Mouse (Mus musculus) left cerebral cortex, adult 11 months (tissue): Measurements from ENCODE around the gene Ccm2l.

ENCODE experiments used
- DNase-seq: peaks from one replicate; pipeline ENCODE4 v3.0.0; 2022; ENCODE audit warnings: low spot score

Ccm2l gene

DNA sequence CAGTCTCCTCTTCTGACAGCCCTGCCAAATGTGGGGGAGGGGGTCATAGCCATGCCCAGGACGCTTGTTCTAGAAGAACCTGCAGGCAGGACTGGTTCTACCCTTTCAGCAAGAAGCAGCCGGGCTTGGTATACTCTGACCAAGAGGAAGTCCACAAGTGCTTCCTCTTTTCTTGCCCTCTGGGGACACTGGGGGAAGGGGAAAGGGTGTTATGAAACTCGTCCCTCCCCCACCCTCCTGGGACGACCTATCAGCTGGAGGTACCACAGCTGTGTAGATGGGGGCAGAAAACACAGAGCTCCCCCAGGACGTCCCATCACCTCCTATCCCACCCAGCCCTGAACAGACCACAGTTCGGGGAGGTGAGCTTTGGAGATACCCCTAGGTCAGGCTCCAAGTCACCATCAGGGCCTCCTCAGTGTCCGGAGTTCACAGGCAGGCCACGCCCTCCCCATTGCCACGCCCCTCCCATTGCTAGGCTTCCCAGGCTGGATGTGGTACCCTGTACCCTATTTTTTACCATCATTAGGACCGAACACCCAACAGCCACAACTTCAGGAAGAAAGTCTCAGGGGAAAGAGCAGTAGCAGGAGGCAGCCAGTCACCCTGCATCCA lies 24.9 kb downstream of the Ccm2l start:
- no peak for DNase-seq

DNA sequence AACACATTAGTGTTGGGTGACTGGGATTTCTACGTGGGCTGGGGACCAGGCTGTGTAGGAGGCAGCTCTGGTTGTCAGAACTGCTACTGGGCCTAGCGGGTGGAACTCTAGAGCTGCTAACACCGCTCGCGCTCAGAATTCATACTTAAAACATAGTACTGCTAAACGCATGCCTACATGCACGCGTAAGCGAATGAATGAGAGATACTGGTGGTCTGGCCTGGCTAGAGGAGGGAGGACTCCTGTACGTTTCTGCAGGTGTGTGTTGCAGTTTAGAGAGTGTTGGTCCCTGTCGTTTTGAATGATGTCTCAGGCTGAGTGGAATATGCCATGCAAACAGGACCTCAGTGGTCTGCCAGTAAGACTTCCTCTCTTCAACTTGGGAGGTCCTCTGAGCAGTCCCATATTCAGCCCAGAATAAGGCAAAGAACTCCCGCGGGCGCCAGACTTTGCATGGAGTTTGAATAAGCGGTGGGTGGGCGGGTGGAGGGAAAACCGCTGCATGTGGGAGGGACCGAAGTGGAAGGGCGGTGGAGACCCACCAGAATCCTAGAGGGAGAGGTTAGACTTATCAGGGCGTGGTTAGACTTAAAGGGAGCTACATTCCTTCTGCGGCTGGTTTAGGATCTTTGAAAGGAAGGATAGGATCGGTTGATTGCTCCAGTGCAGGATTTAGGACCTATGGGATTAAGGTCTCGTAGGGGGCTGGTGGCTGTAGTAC lies 41.5 kb downstream of the Ccm2l start:
- DNase-seq, result no peak

DNA sequence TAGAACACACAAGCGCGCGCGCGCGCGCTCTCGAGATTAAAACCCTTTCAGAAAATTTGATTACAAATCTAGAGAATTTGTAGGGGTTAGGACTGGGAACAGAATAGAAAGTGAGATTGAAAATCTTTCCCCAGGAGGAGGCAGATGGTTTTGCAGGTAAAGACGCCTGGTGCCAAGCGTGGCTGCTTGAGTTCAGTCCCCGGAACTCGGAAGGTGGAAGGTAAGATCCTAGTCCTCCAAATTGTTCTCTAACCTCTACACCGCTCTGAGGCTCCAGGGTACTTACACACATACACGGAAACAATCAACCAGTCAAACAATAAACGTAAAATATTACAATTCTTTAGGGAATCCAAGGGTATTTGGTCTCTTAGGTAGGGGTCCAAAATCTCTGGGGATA lies 42.0 kb downstream of the Ccm2l start:
- no peak for DNase-seq

DNA sequence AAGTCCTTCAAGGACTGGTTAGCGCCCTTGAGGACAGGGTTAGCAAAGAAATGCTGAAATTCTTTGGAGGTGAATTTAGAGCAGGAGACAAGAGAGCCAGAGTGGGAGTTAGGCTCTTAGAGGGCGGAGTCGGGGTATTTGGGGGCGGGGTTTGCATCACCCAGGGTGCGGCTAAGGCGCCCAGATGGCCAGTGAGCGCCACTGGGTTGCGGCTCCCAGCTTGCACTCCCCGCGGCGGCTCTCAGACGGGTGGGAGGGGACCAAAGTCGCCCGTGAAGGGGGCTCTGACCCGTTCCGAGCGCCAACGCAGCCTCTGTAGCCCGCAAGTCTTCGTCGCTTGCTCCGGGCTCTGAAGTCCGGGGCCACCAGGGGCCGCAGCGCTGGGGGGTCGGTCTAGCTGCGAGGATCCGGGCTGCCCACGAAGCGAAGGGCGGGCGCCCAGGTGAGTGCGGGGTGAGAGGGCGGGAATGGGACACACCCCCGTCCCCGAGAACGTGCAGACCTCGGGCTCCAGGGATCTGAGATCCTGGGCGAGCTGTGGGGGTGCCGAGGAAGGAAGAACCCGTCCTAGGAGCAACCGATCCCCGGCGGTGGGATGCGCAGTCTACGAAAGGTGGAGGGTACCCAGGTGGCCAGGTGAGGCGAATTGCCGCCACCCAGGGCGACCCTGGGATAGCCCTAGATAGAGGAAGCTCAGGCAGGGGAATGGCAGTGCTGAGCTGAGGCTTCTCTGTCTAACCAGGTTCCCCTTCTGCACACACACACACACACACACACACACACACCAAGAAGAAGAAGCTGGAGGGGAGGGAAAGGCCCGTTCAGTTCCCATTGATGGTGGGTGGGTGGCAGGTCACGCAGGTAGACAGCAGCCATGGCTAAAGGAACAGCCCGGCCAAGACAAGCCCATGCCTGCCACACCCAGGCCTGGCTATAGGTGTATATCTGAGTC lies 42.8 kb downstream of the Ccm2l start, which contains the start of gene Hck:
Gene Hck (plus strand): TSS at position 156 of the 952 bp plus-strand sequence.
- no peak for DNase-seq

DNA sequence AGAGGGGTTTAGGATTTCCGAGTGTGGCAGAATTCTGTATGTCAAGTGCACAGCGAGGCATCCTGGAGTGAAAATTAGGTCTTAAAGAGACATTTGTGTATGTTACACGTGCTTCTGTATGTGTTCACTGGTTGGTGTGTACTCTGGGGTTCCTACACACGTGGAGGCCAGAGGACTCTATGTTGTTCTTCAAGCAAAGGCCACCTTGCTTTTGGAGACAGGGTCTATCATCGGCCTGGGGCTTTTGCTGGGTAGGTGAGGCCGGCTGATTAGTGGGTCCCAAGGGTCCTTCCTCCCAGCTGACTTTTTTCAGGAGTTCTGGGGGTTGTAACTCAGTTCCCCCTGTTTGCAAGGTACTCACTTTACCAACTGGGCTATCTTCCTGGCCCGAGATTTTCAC lies 43.8 kb downstream of the Ccm2l start:
- DNase-seq, result no peak

DNA sequence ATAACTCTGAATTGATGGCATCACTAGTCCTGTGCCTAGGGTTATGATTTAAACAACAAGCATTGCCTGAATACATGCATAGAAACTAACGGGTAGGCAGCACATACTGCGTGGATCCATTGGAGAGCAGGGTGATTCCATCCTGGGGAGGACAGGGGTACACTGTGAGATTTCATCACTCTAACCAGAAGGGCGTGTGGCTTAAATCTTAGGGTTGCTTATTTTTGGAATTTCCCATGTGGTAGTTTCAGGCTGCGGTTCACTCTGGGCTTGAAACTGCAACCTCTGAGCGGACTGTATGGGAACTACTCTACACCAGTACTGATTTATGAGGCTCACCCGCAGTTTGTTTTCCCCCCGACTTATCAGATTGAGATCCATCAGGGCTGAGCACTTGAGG lies 45.5 kb downstream of the Ccm2l start:
- DNase-seq, result no peak

DNA sequence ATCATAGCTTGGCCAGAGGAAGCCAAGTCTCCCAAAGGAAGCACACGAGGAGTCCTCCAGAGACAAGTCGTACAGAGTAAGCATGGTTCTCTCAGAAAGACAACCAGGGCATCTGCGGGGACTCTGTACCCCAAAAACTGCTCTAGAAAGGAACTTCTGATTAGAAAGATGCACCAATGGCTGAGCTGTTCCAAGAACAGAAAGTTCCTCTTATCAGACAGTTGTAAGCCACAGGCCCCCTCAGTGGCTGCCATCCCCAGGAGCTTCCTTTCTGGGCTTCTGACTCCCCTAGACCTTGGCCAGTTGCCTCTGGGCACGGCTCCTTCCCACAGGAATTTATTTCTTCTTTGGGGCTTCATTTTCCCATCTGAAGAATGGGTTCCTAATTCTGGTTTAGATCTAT lies 49.9 kb downstream of the Ccm2l start:
- DNase-seq, result no peak

DNA sequence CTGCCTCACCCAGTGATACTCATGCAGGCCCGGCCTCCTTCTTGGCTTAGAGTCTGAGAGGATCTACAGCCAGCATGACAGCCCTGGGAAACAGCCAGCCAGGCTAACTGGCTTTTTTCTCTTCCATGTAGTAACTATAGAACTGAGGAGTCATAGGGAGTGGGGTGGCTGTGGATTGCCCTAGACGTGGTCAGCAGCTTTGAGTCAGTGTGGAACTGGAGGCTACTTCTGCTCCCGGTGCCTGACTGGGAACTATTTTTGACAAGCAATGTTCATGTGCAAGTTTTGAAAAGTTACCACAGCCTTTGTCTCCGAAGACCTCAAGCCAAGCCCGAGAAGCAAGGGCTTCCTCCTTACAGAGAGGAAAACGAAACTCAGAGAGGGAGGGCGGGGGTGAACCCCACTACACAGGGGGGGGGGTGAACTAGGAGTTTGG lies 51.3 kb downstream of the Ccm2l start:
- no peak for DNase-seq

DNA sequence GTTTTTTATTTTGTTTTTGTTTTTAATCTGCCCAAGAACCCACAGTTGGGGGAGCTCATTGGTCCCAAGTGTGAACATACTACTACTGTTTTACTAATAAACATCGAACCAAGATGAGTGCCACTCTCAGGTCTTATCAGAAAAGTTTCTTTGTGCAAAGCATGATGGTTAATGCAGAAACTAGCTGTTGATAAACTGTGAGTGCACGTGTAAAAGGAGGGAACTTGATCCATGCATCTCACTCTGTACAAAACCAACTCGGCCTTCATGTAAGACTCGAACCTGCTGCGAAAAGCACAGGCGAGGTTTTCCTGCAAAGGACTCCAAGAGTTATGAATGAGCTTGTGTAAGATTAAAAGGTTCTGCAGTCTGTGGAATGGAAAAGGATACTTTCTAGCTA lies 53.7 kb downstream of the Ccm2l start:
- DNase-seq, result no peak

DNA sequence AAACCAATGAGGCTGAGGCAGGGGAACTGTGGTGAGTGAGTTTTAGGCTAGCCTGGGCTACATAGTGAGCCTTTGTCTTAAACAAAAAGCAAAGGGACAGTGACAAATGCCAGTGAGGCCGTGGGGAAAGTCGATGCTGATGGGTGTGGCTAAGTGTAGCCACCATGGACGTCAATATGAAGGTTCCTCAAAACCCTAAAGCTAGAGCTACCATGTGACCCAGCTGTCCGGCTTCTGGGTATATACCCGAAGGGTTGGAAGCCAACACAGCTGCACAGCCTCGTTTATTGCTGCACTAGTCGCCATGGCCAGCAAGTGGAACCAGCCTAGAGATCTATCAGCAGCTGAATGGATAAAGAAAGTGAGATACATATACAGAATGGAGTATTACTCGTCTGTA lies 54.4 kb downstream of the Ccm2l start:
- DNase-seq, result no peak

DNA sequence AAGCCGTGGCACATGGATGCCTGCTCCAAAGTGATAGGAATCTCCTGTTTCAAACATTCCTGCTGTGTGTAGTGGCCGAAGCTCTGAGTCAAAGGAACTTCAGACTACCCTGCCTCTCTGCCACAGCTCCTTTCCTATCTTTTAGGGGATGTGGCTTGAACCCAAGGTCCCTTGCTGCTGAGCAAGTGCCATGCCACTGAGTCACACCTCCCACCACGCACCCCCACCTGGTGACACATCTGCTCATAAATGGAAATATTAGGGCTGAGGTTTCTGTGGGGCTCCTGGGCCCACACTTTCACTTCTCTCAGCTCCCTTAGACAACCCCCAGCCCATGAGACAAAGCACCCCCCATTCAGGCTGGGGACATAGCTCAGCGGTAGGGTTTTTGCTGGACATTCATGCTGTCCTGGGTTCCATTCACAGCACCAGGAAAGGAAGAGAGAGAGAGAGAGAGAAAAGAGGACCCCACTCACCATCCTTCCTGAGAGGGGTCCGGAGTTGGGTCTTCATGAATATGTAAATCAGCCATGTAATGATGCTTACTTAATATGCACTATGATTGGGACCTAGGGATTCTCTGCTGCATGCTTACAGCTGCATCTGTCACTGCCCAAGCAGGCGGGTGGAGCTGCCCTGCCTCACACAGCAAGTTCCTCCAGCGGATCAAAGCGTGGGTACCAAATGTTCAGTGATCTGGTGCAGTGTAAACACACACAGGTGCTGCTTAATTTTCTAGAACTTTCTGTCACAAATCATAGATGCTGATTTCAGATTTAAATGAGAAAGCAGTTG lies 56.3 kb downstream of the Ccm2l start:
- no peak for DNase-seq

DNA sequence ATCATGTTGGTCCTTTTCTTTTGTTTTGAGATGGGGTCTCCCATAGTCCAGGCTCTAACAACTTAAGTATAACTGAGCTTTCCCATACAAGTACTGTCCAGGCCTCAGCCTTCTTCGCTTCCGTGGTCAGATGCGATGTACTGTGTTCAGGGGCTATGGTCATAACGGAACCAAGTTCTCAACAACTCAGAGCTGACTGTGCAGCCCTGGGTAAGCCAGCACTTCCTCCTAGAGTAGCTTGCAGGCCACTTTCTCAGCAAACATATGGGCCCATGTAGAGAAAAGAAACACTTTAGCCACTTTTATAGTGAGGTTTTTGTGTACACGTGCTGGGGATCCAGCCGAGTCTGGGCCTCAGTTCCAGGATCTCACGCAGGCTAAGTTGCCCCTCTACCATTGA lies 56.9 kb downstream of the Ccm2l start:
- no peak for DNase-seq

DNA sequence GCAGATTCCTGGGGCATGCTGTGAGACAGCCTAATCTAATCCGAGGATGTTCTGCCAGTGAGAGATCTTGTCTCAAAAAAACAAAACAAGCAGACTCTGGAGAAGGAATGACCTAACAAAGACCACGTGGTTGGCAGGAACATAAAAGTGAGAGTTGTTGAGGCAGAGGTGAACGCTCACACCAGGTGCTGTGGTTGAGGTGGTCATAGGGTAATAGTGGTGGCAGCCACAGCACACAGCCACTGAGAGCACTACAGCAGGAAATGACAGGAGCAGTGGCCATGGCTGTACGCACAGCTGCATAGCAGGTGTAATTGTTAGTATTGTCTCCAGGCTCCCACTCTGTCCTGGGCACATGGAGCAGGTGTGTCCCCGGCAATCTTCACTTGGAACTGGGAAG lies 60.1 kb downstream of the Ccm2l start:
- DNase-seq, result no peak

DNA sequence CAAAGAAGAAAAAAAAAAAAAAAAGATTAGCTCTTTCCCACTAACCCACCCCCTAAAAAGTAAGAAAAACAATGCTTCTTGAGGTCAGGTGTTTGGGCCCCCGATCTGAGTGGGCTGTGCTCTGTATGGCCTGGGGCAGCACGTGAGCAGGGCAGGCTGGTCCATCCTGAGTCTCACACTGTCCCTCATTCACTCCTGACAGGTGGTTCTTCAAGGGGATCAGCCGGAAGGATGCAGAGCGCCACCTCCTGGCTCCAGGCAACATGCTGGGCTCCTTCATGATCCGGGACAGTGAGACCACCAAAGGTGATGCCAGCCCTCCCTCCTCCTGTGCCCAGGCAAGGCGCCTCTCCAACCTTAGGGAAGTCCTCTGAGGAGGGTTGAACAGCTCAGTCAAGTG lies 65.3 kb downstream of the Ccm2l start:
- no peak for DNase-seq
